Mouse (Mus musculus): Measurements from ENCODE around the gene Cdk5. TPM values are rescaled to one million over a fixed set of nuclear protein-coding genes. Genes with fewer than 3 reads are reported as not detected.

The Cdk5 gene
- polyA plus RNA-seq, 1 experiment from 2014 or later = 49.0 TPM

DNA sequence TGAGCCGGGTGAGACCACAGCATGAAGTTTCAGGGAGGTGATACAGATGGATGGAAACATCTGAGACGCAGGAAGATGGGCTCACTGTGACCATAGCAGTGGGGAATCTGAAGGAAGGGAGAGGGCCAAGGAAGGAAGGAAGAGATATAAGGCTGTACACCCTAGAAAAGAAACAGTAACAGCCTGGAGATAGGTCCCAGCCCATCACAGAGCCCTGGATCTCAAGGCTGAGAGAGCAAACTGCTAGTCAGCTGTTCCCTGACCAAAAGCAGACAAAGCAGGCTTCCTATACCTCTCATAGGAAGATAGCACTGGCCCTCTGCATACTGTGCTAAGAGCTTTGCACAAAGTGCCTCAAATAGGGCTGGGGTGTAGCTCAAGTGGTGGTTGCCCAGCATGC lies 44.6 kb downstream of the Cdk5 start:
- H3K27me3 ChIP-seq (ENCODE audit: low read depth, poor library complexity, severe bottlenecking) = no peaks in the 10 kb centered on the region
- H3K4me1 ChIP-seq = peaks cover 38% of the 10 kb centered on the region
- DNase-seq (ENCODE audit: low spot score) = no peak
- no peaks in the 10 kb centered on the region for H3K9me3 ChIP-seq (replicated peaks)
- H3K36me3 ChIP-seq = no peaks in the 10 kb centered on the region
- H3K4me3 ChIP-seq = no peak overlapping the region
- 80% methylated on average over 2 of the region's 2 CpGs for WGBS
- 0 out of 2 replicates have a peak overlapping the region, but pooled peaks have one; percentile 14 for H3K27ac ChIP-seq (replicated peaks)

DNA sequence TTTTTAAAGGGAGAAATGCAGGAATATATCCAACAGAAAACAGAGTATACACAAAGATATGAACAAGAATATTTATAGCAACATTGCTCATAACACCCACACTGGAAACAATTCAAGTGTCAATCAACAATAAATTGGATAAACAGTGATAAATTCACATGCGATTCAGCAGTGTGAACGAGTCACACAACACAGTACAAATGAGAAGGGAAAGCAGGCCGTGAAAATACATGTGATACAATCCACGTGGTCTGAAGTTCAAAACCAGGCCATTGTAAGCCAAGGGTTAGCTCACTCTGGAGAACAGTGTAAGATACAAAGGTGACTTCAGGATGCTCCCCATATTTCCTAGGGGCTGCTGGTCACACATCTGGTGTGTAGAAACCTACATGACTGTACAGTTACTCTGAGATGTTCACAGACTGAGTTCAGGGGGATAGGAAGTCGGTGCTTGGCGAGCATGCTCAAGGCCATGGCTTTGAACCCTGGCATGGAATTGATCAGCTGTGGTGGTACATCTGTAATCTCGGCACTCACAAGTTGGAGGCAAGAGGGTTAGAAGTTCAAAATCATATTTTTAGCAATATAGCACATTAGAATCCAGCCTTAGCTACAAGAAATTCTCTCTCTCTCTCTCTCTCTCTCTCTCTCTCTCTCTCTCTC lies 48.5 kb downstream of the Cdk5 start:
- Histone ChIP-seq H3K36me3 (no peaks in the 10 kb centered on the region), H3K4me3 (no peak overlapping the region), H3K27me3 (ENCODE audit: low read depth, poor library complexity, severe bottlenecking) (no peaks in the 10 kb centered on the region; the same call in 1 of the 2 replicates), H3K4me1 (peaks cover 19% of the 10 kb centered on the region), H3K9me3 (replicated peaks) (no peaks in the 10 kb centered on the region), H3K27ac (replicated peaks) (no peak overlapping the region)
- no peak for DNase-seq (ENCODE audit: low spot score)
- WGBS = 90% methylated on average over 7 of the region's 7 CpGs

DNA sequence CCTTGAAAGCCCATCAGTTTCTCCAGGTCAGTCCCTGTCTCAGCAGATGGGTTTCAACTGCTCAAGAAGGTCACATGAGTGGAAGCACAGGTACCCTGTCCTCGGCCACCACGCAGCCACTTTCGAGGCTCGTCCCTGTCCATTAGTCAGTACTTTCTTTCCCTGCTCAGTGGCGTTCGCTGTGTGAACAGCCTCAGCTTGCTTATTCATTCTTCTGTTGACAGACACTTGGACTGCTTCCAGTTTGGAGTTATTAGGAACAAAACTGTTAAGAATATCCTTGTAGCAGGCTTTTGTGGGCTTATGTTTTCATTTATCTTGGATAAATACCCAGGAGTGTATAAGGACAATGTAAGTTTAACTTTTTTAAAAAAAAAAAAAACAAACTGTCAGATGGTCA lies 49.1 kb downstream of the Cdk5 start:
- no peak for DNase-seq (ENCODE audit: low spot score)
- Histone ChIP-seq H3K4me3 (no peak overlapping the region), H3K27me3 (ENCODE audit: low read depth, poor library complexity, severe bottlenecking) (no peaks in the 10 kb centered on the region; the same call in 1 of the 2 replicates), H3K4me1 (peaks cover 17% of the 10 kb centered on the region), H3K27ac (replicated peaks) (no peak overlapping the region), H3K36me3 (no peaks in the 10 kb centered on the region), H3K9me3 (replicated peaks) (no peaks in the 10 kb centered on the region)
- 85% methylated on average over 6 of the region's 6 CpGs for WGBS

DNA sequence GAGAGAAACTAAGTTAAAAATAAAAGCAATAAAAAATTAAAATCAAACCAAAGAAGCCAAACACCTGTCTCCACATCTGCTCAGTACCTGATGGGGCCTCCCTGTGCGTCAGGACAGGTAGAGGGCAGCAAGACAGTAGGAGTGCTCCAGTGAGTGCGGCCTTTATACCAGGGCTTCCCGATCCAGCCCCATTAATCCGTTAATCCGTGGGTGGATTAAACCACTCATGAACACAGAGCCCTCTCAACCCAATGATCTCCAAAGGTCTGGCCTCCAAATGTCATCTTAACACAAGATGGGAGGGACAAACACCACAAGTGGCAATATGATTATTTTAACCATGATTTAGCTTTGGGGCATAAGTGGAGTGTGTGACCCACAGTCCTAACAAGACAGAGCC lies 49.5 kb downstream of the Cdk5 start:
- 62% methylated on average over 5 of the region's 5 CpGs for WGBS
- H3K36me3 ChIP-seq = no peaks in the 10 kb centered on the region

DNA sequence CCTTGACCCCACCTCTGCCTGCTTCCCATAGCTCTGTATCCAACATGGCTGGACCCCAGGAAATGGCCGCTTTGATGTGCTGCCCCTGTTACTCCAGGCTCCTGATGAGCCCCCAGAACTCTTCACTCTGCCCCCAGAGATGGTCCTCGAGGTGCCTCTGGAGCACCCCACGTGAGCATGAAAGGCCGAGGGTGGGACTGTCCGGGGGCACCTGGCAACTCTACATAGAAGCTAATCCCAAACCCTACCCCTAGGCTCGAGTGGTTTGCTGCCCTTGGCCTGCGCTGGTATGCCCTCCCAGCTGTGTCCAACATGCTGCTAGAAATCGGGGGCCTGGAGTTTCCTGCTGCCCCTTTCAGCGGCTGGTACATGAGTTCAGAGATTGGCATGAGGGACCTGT lies 53.6 kb downstream of the Cdk5 start:
- H3K4me3 ChIP-seq = no peak overlapping the region
- H3K4me1 ChIP-seq = peaks cover 12% of the 10 kb centered on the region
- no peak for DNase-seq (ENCODE audit: low spot score)
- peaks cover 3% of the 10 kb centered on the region; the same call in 1 of the 2 replicates for H3K27me3 ChIP-seq (ENCODE audit: low read depth, poor library complexity, severe bottlenecking)
- H3K9me3 ChIP-seq (replicated peaks) = no peaks in the 10 kb centered on the region
- H3K27ac ChIP-seq (replicated peaks) = 0 out of 2 replicates have a peak overlapping the region, but pooled peaks have one; percentile 1
- H3K36me3 ChIP-seq = no peaks in the 10 kb centered on the region
- WGBS = 83% methylated on average over 9 of the region's 9 CpGs

More for the DNA sequence above, 49.5 kb downstream of the Cdk5 start:
- no peak for DNase-seq (ENCODE audit: low spot score)
- Histone ChIP-seq H3K27me3 (ENCODE audit: low read depth, poor library complexity, severe bottlenecking) (no peaks in the 10 kb centered on the region; the same call in 1 of the 2 replicates), H3K4me3 (no peak overlapping the region), H3K4me1 (peaks cover 17% of the 10 kb centered on the region), H3K27ac (replicated peaks) (no peak overlapping the region), H3K9me3 (replicated peaks) (no peaks in the 10 kb centered on the region)

Other genes starting within 250 kb of the Cdk5 start
- gene Kcnh2, start 71.9 kb downstream of the Cdk5 start, polyA plus RNA-seq (2016; fragmentation: Nextera tagmentation; extraction: Ambion mirVana) = 27.1 and 35.3 TPM in 2 replicates
- gene Nos3, start 58.7 kb downstream of the Cdk5 start, polyA plus RNA-seq (2016; fragmentation: Nextera tagmentation; extraction: Ambion mirVana) = 7.9 and 9.3 TPM in 2 replicates
- gene Atg9b, start 31.4 kb downstream of the Cdk5 start, polyA plus RNA-seq (2016; fragmentation: Nextera tagmentation; extraction: Ambion mirVana) = 0.31 and 0.72 TPM in 2 replicates
- 62.9 and 64.6 TPM in 2 replicates for gene Abcb8, start 29.9 kb downstream of the Cdk5 start, polyA plus RNA-seq (2016; fragmentation: Nextera tagmentation; extraction: Ambion mirVana)
- 0.19 and 0.31 TPM in 2 replicates for gene Asic3, start 10.1 kb downstream of the Cdk5 start, polyA plus RNA-seq (2016; fragmentation: Nextera tagmentation; extraction: Ambion mirVana)
- gene Slc4a2, start 307 bp upstream of the Cdk5 start, polyA plus RNA-seq (2016; fragmentation: Nextera tagmentation; extraction: Ambion mirVana) = 32.9 and 33.3 TPM in 2 replicates
- gene Fastk, start 21.8 kb upstream of the Cdk5 start, polyA plus RNA-seq (2016; fragmentation: Nextera tagmentation; extraction: Ambion mirVana) = 107 and 113 TPM in 2 replicates
- gene Tmub1, start 24.3 kb upstream of the Cdk5 start, polyA plus RNA-seq (2016; fragmentation: Nextera tagmentation; extraction: Ambion mirVana) = 30.9 and 32.9 TPM in 2 replicates
- 27.6 and 31.2 TPM in 2 replicates for gene Agap3, start 28.6 kb upstream of the Cdk5 start, polyA plus RNA-seq (2016; fragmentation: Nextera tagmentation; extraction: Ambion mirVana)
- gene Gbx1, start 103.7 kb upstream of the Cdk5 start, polyA plus RNA-seq (2016; fragmentation: Nextera tagmentation; extraction: Ambion mirVana) = not detected in 2 replicates
- 0.06 and 0.15 TPM in 2 replicates for gene Asb10, start 117.4 kb upstream of the Cdk5 start, polyA plus RNA-seq (2016; fragmentation: Nextera tagmentation; extraction: Ambion mirVana)
- 0.05 TPM in 1 of 2 replicates, not detected in the other for gene 4931409K22Rik, start 133.3 kb upstream of the Cdk5 start, polyA plus RNA-seq (2016; fragmentation: Nextera tagmentation; extraction: Ambion mirVana)
- gene Abcf2, start 153.9 kb upstream of the Cdk5 start, polyA plus RNA-seq (2016; fragmentation: Nextera tagmentation; extraction: Ambion mirVana) = 160 and 170 TPM in 2 replicates
- 14.8 and 19.7 TPM in 2 replicates for gene Chpf2, start 163.2 kb upstream of the Cdk5 start, polyA plus RNA-seq (2016; fragmentation: Nextera tagmentation; extraction: Ambion mirVana)
- gene Smarcd3, start 200.9 kb upstream of the Cdk5 start, polyA plus RNA-seq (2016; fragmentation: Nextera tagmentation; extraction: Ambion mirVana) = 32.4 and 44.8 TPM in 2 replicates